Mouse (Mus musculus): ENCODE measurements around the gene Gm13090. TPM values are rescaled to one million over a fixed set of nuclear protein-coding genes. Genes with fewer than 3 reads are reported as not detected.

Gene Gm13090
- polyA plus RNA-seq, 1 experiment, result not detected

GRCm38 (mm10) chr4:151087358-151087757 is 2.0 kb upstream of the Gm13090 start:
- H3K9me3 ChIP-seq (replicated peaks; ENCODE audit: control insufficient read depth, insufficient read depth, low read length, poor library complexity, severe bottlenecking), result no peaks in the 10 kb centered on the region
- H3K4me3 ChIP-seq (ENCODE audit: low read depth, low read length), result no peak overlapping the region
- peak; percentile 2 for TF ChIP-seq CTCF (IDR thresholded peaks at IDR 0.05; ENCODE audit: low read depth, low read length)
- TF ChIP-seq EP300 (IDR thresholded peaks at IDR 0.05; ENCODE audit: insufficient read depth, low read depth, low read length), result no peak
- no peaks in the 10 kb centered on the region for H3K27me3 ChIP-seq (ENCODE audit: control insufficient read depth, insufficient read depth, low read length, poor library complexity, severe bottlenecking)
- H3K4me1 ChIP-seq (ENCODE audit: control insufficient read depth, insufficient read depth, low read length), result no peaks in the 10 kb centered on the region
- H3K36me3 ChIP-seq (ENCODE audit: control insufficient read depth, insufficient read depth, low read length, poor library complexity, severe bottlenecking), result no peaks in the 10 kb centered on the region; the same call in 1 of the 2 replicates
- H3K27ac ChIP-seq (ENCODE audit: insufficient read depth, low read length), result no peak overlapping the region
- no peak overlapping the region for H3K9ac ChIP-seq (ENCODE audit: low read depth, poor library complexity, severe bottlenecking)

GRCm38 (mm10) chr4:151088819-151089218 is 551 bp upstream of the Gm13090 start:
- TF ChIP-seq CTCF (IDR thresholded peaks at IDR 0.05; ENCODE audit: low read depth, low read length), result no peak
- no peak for TF ChIP-seq EP300 (IDR thresholded peaks at IDR 0.05; ENCODE audit: insufficient read depth, low read depth, low read length)
- no peak for TF ChIP-seq POLR2A (IDR thresholded peaks at IDR 0.05; ENCODE audit: insufficient read depth, low read length)
- no peaks in the 10 kb centered on the region for H3K27me3 ChIP-seq (ENCODE audit: control insufficient read depth, insufficient read depth, low read length, poor library complexity, severe bottlenecking)
- H3K36me3 ChIP-seq (ENCODE audit: control insufficient read depth, insufficient read depth, low read length, poor library complexity, severe bottlenecking), result no peaks in the 10 kb centered on the region
- no peak overlapping the region for H3K9ac ChIP-seq (ENCODE audit: low read depth, poor library complexity, severe bottlenecking)
- H3K9me3 ChIP-seq (replicated peaks; ENCODE audit: control insufficient read depth, insufficient read depth, low read length, poor library complexity, severe bottlenecking), result no peaks in the 10 kb centered on the region
- no peaks in the 10 kb centered on the region for H3K4me1 ChIP-seq (ENCODE audit: control insufficient read depth, insufficient read depth, low read length)
- H3K27ac ChIP-seq (ENCODE audit: insufficient read depth, low read length), result no peak overlapping the region
- peak overlapping the region; percentile 12; the same call in 1 of the 2 replicates for H3K4me3 ChIP-seq (ENCODE audit: low read depth, low read length)

- Histone ChIP-seq H3K36me3 (ENCODE audit: control insufficient read depth, insufficient read depth, low read length, poor library complexity, severe bottlenecking) (no peaks in the 10 kb centered on the region), H3K4me1 (ENCODE audit: control insufficient read depth, insufficient read depth, low read length) (no peaks in the 10 kb centered on the region), H3K27me3 (ENCODE audit: control insufficient read depth, insufficient read depth, low read length, poor library complexity, severe bottlenecking) (no peaks in the 10 kb centered on the region), H3K4me3 (ENCODE audit: low read depth, low read length) (no peak overlapping the region), H3K9me3 (replicated peaks; ENCODE audit: control insufficient read depth, insufficient read depth, low read length, poor library complexity, severe bottlenecking) (no peaks in the 10 kb centered on the region), H3K9ac (ENCODE audit: low read depth, poor library complexity, severe bottlenecking) (no peak overlapping the region), H3K27ac (ENCODE audit: insufficient read depth, low read length) (no peak overlapping the region)
- TF ChIP-seq EP300 (IDR thresholded peaks at IDR 0.05; ENCODE audit: insufficient read depth, low read depth, low read length) (no peak), CTCF (IDR thresholded peaks at IDR 0.05; ENCODE audit: low read depth, low read length) (peak; percentile 62)
These were observed 5.8 kb downstream of the Gm13090 start for GRCm38 (mm10) chr4:151095207-151095606.

- Histone ChIP-seq H3K27me3 (ENCODE audit: control insufficient read depth, insufficient read depth, low read length, poor library complexity, severe bottlenecking) (no peaks in the 10 kb centered on the region), H3K27ac (ENCODE audit: insufficient read depth, low read length) (no peak overlapping the region), H3K9ac (ENCODE audit: low read depth, poor library complexity, severe bottlenecking) (no peak overlapping the region), H3K4me3 (ENCODE audit: low read depth, low read length) (no peak overlapping the region), H3K4me1 (ENCODE audit: control insufficient read depth, insufficient read depth, low read length) (no peaks in the 10 kb centered on the region), H3K36me3 (ENCODE audit: control insufficient read depth, insufficient read depth, low read length, poor library complexity, severe bottlenecking) (no peaks in the 10 kb centered on the region), H3K9me3 (replicated peaks; ENCODE audit: control insufficient read depth, insufficient read depth, low read length, poor library complexity, severe bottlenecking) (peaks cover 4% of the 10 kb centered on the region)
- TF ChIP-seq EP300 (IDR thresholded peaks at IDR 0.05; ENCODE audit: insufficient read depth, low read depth, low read length) (no peak), POLR2A (IDR thresholded peaks at IDR 0.05; ENCODE audit: insufficient read depth, low read length) (no peak), CTCF (IDR thresholded peaks at IDR 0.05; ENCODE audit: low read depth, low read length) (no peak)
These were observed 7.1 kb downstream of the Gm13090 start for GRCm38 (mm10) chr4:151096334-151097103.

- no peak overlapping the region for H3K27ac ChIP-seq (ENCODE audit: insufficient read depth, low read length)
- no peaks in the 10 kb centered on the region for H3K36me3 ChIP-seq (ENCODE audit: control insufficient read depth, insufficient read depth, low read length, poor library complexity, severe bottlenecking)
- H3K27me3 ChIP-seq (ENCODE audit: control insufficient read depth, insufficient read depth, low read length, poor library complexity, severe bottlenecking), result no peaks in the 10 kb centered on the region
- TF ChIP-seq CTCF (IDR thresholded peaks at IDR 0.05; ENCODE audit: low read depth, low read length), result no peak
- no peak for TF ChIP-seq POLR2A (IDR thresholded peaks at IDR 0.05; ENCODE audit: insufficient read depth, low read length)
- no peak for TF ChIP-seq EP300 (IDR thresholded peaks at IDR 0.05; ENCODE audit: insufficient read depth, low read depth, low read length)
- H3K4me1 ChIP-seq (ENCODE audit: control insufficient read depth, insufficient read depth, low read length), result no peaks in the 10 kb centered on the region
- no peak overlapping the region for H3K9ac ChIP-seq (ENCODE audit: low read depth, poor library complexity, severe bottlenecking)
- no peak overlapping the region for H3K4me3 ChIP-seq (ENCODE audit: low read depth, low read length)
- peaks cover 7% of the 10 kb centered on the region for H3K9me3 ChIP-seq (replicated peaks; ENCODE audit: control insufficient read depth, insufficient read depth, low read length, poor library complexity, severe bottlenecking)
These were observed 7.7 kb downstream of the Gm13090 start for GRCm38 (mm10) chr4:151097104-151097438.

- Histone ChIP-seq H3K27ac (ENCODE audit: insufficient read depth, low read length) (no peak overlapping the region), H3K36me3 (ENCODE audit: control insufficient read depth, insufficient read depth, low read length, poor library complexity, severe bottlenecking) (no peaks in the 10 kb centered on the region), H3K9ac (ENCODE audit: low read depth, poor library complexity, severe bottlenecking) (no peak overlapping the region), H3K27me3 (ENCODE audit: control insufficient read depth, insufficient read depth, low read length, poor library complexity, severe bottlenecking) (no peaks in the 10 kb centered on the region), H3K4me3 (ENCODE audit: low read depth, low read length) (no peak overlapping the region), H3K9me3 (replicated peaks; ENCODE audit: control insufficient read depth, insufficient read depth, low read length, poor library complexity, severe bottlenecking) (peaks cover 7% of the 10 kb centered on the region), H3K4me1 (ENCODE audit: control insufficient read depth, insufficient read depth, low read length) (no peaks in the 10 kb centered on the region)
- TF ChIP-seq EP300 (IDR thresholded peaks at IDR 0.05; ENCODE audit: insufficient read depth, low read depth, low read length) (no peak), POLR2A (IDR thresholded peaks at IDR 0.05; ENCODE audit: insufficient read depth, low read length) (no peak), CTCF (IDR thresholded peaks at IDR 0.05; ENCODE audit: low read depth, low read length) (no peak)
These were observed 14.3 kb downstream of the Gm13090 start for GRCm38 (mm10) chr4:151103646-151104045.
